Mouse (Mus musculus): ENCODE data around the gene Gm21149.
"Not testable (repeated sequence)": the region's sequence is repeated elsewhere in the genome, so short reads cannot be mapped to it uniquely, and the experiment has no call there.

The Gm21149 gene

GRCm38 (mm10) chr5:15461613-15462012 is 14.7 kb downstream of the Gm21149 start:
- DNase-seq (ENCODE audit: low read depth, low spot score): not testable (repeated sequence)

DNA sequence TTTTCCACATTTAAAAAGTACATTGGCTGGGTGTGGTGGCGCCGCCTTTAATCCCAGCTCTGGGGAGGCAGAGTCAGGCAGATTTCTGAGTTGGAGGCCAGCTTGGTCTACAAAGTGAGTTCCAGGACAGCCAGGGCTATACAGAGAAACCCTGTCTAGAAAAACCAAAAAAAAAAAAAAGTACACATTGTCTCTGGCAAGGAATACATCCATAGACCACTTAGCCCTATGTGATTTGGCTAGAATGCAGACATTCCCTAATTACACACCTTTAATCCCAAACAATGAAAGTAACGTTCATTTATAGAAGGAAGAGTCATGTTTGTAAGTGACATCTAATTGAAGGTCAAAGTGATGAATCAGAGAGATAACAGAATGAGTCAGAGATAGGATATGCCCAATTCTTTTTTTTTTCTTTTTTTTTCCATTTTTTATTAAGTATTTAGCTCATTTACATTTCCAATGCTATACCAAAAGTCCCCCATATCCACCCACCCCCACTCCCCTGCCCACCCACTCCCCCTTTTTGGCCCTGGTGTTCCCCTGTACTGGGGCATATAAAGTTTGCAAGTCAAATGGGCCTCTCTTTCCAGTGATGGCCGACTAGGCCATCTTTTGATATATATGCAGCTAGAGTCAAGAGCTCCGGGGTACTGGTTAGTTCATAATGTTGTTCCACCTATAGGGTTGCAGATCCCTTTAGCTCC is 18.3 kb downstream of the Gm21149 start:
- DNase-seq (ENCODE audit: low read depth, low spot score): not testable (repeated sequence)
